Mouse (Mus musculus) ES-Bruce4 (cell line): ENCODE measurements around the gene Olfr1368.

ENCODE experiments used
- CTCF ChIP-seq: IDR thresholded peaks from one replicate; pipeline ENCODE4 v1.8.1; 2011; ENCODE audit warnings: low read depth, low read length
- EP300 ChIP-seq: IDR thresholded peaks from 2 replicates; pipeline ENCODE4 v1.6.1; 2011; ENCODE audit warnings: low read depth, low read length; ENCODE audit not compliant: insufficient read depth

- TF ChIP-seq CTCF (no peak), EP300 (no peak)
Measured at GRCm38 (mm10) chr13:21114121-21114520, 31.5 kb downstream of the Olfr1368 start.
